Mouse (Mus musculus) c-Kit-positive CD71-positive TER-119-negative erythroid progenitor cells, embryonic 14.5 days (primary cell): ENCODE data around the gene Slc22a4.

Experiments used
- DNase-seq: peaks from one replicate; pipeline ENCODE4 v3.0.0-alpha.2; 2013; ENCODE audit warnings: low read depth

The Slc22a4 gene

GRCm38 (mm10) chr11:54028044-54028951 lies at the start of gene Slc22a4:
TSS of gene Slc22a4 (minus strand) at chr11:54028090.
- peak; percentile 68 for DNase-seq

GRCm38 (mm10) chr11:54076101-54076500 lies 48.2 kb upstream of the Slc22a4 start:
- no peak for DNase-seq

- no peak for DNase-seq
Measured at GRCm38 (mm10) chr11:54075353-54075752, 47.5 kb upstream of the Slc22a4 start.

GRCm38 (mm10) chr11:54073291-54073690 lies 45.4 kb upstream of the Slc22a4 start:
- no peak for DNase-seq

GRCm38 (mm10) chr11:54071726-54072445 lies 44.0 kb upstream of the Slc22a4 start:
- DNase-seq, result no peak

GRCm38 (mm10) chr11:54068520-54069371 lies 40.9 kb upstream of the Slc22a4 start, which contains the start of gene Pdlim4:
TSS of gene Pdlim4 (minus strand) at chr11:54069014.
- no peak for DNase-seq

- no peak for DNase-seq
Measured at GRCm38 (mm10) chr11:54067996-54068519, 40.2 kb upstream of the Slc22a4 start.

- DNase-seq, result no peak
Measured at GRCm38 (mm10) chr11:54067318-54067995, 39.6 kb upstream of the Slc22a4 start.

GRCm38 (mm10) chr11:54066400-54066799 lies 38.5 kb upstream of the Slc22a4 start:
- no peak for DNase-seq

- DNase-seq, result no peak
Measured at GRCm38 (mm10) chr11:54065915-54066178, 38.0 kb upstream of the Slc22a4 start.

- no peak for DNase-seq
Measured at GRCm38 (mm10) chr11:54065106-54065914, 37.4 kb upstream of the Slc22a4 start.

- DNase-seq, result no peak
Measured at GRCm38 (mm10) chr11:54064412-54064978, 36.6 kb upstream of the Slc22a4 start.

GRCm38 (mm10) chr11:54063472-54063775 lies 35.5 kb upstream of the Slc22a4 start:
- no peak for DNase-seq

GRCm38 (mm10) chr11:54062753-54063471 lies 35.0 kb upstream of the Slc22a4 start:
- DNase-seq, result no peak

- no peak for DNase-seq
Measured at GRCm38 (mm10) chr11:54062086-54062752, 34.3 kb upstream of the Slc22a4 start.

GRCm38 (mm10) chr11:54060316-54060715 lies 32.4 kb upstream of the Slc22a4 start:
- DNase-seq, result no peak

- DNase-seq, result no peak
Measured at GRCm38 (mm10) chr11:54059526-54059925, 31.6 kb upstream of the Slc22a4 start.

GRCm38 (mm10) chr11:54058643-54059042 lies 30.8 kb upstream of the Slc22a4 start:
- DNase-seq, result no peak

GRCm38 (mm10) chr11:54058056-54058617 lies 30.2 kb upstream of the Slc22a4 start:
- no peak for DNase-seq
